Mouse (Mus musculus) erythroid progenitor cell, adult 5-6 weeks (primary cell): Measurements from ENCODE around the gene Mcm2. TPM values are rescaled to one million over a fixed set of nuclear protein-coding genes. Genes with fewer than 3 reads are reported as not detected.

Experiments used
- ATAC-seq: replicated peaks from 2 replicates; pipeline ENCODE4 v1.8.0; 2016; ENCODE audit warnings: moderate number of reproducible peaks, mild to moderate bottlenecking, moderate TSS enrichment, inconsistent platforms; ENCODE audit not compliant: poor library complexity, low FRiP score, severe bottlenecking
- total RNA-seq, 2 experiments: library from RNA; stranded (forward) in 1 of 2; stranded (reverse) in 1 of 2; fragments of 150-400 nt in 1 of 2; fragments of 186-747, 209-891 nt in 1 of 2; gene quantifications; 2 replicates each; pipeline versions ENCODE4 v1.2.3 to v1.2.4; 2015 to 2017; ENCODE audit warnings: low replicate concordance in 2 of 2

The Mcm2 gene
- total RNA-seq, 2 experiments from 2014 or later, result 119 to 159 TPM

DNA sequence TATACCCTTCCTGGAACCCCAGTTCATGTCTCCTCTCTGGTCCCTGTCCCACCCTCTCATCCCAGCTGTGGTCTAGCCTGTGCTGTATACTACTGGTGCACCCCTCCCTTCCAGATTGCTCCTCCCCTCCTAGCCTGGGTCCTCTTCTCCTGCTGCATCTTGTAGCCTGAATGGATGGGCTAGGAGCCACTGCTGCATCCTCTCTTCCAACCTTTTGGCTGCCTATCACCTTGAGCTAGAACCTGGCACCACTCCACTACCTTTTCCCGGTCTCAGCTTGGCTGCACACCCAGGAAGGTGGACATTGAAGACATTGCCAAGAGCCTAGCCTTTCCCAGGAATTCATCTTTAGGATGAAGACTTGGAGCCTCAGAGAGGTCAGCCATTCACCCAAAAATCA lies 29.4 kb upstream of the Mcm2 start:
- no peak for ATAC-seq

- ATAC-seq, result peak; percentile 68
Measured at GRCm38 (mm10) chr6:88927595-88927994, 29.0 kb upstream of the Mcm2 start.

- no peak for ATAC-seq
Measured at GRCm38 (mm10) chr6:88926870-88927269, 28.3 kb upstream of the Mcm2 start.

DNA sequence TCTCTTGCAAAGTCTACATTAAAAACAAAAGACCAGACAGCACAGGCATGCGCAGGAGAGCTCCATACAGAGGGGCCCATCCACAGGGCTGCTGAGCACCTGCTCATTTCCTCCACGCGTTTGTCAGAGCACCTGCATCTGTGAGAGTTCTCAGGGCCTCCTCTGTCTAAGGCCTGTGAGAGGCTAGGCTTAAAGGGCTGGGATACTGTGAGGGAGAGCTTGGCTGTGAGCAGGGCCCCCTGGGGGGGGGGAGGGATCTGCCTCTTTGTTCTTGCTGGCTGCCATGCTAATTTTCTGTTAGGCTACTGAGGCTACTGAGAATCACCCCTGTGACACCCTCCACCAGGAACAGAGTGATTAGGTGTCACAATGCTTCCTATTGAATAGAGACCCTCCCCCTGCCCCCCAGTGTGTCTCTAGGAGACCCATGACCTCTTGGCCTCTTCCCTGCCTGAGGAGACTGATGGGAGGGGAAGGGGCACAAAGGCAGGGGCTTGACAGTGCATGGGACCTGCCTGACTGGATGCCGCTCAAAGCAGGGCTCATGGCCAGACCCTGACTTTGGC lies 27.1 kb upstream of the Mcm2 start:
- ATAC-seq, result no peak

GRCm38 (mm10) chr6:88924502-88925275 lies 26.1 kb upstream of the Mcm2 start:
- ATAC-seq, result no peak

- ATAC-seq, result no peak
Measured at GRCm38 (mm10) chr6:88918802-88919201, 20.2 kb upstream of the Mcm2 start.

DNA sequence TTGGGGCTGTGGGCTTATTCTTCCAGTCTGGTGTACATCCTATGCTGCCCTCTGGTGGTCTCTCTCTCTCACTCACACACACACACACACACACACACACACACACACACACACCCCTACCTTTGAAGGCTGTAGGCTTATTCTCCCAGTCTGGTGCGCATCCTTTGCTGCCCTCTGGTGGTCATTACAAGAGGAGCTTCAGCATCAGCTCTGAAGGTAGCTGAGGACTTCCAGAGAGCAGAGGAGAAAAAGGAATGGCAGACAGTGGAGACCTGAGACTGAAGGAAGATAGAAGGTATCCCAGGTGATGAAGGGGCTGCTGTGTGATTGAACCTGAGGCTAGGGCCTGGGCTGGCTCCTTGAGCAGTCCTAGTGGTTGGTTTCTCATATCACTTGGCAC lies 17.6 kb upstream of the Mcm2 start:
- ATAC-seq, result peak; percentile 68

DNA sequence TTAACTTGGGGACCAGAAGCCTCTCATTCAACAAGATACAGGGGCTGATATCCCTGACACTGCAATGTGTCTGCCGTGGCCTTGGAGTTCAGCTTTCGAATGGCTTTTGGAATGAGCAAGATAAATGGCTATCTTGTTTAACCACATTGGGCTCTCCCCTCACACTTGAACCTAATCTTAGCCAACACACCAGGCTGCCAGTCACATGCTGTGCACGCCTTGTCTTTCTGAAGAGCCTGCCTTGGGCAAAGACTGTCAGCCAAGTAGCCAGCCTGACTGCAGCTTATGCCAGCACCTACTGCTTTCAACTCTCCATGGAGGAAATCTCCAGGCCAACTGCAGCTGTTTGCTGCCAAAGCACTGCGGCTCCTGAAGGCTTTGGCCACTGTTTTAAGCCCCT lies 16.9 kb upstream of the Mcm2 start:
- ATAC-seq, result peak; percentile 86

DNA sequence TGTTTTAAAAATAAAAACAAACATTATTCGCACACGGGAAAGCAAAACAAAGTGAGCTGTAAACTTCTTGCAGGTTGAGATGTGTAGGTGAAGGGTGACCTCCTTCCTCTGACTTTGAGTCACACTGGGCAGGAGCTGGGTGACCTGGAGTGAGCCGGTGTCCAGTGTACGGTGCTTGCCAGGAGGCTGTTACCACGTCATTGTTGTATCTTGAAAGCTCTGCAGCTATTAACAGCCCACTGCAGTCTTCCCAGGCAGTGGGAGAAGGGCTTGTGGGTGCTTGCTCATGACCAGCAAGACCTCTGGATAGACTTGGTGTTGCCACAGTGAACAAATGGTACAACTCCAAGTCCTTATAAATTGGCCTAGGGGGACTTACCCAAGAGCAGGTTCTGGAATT lies 16.2 kb upstream of the Mcm2 start:
- ATAC-seq, result no peak

DNA sequence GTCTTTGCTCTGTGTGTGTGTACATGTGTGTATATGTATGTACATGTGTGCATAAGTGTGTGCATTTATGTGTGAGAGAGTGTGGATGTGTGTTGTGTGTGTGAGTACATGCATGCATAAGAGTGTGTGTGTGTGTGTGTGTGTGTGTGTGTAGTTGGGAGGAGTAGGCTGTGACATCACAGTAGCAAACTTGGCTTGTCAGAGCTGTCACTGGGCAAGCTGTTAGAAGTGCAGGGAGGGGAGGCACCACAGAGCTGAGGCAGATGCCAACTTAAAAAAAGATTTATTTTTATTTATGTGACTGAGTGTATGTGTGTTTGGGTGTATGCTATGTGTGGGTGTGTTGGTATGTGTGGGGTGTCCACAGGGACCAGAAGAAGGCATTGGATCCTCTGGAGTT lies 14.9 kb upstream of the Mcm2 start:
- ATAC-seq, result no peak

GRCm38 (mm10) chr6:88913022-88913421 lies 14.4 kb upstream of the Mcm2 start:
- ATAC-seq, result no peak

DNA sequence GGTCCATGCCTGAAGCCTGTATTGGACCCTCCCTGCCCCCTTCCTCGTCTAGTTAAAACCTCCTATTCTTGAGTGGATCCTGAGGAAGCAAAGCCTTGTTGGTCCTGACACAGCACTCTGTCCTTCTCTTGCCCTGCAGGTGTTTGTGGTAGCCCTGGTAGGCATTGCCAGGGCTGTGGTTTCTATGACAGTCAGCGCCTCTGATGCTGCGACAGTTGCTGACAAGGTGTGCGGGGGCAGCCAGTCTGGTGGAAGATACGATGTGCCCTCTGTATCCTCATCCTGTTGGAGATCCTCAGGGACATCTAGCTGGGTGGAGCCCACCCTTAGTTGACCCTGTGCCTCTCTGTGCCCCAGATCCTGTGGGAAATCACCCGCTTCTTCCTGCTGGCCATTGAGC lies 10.6 kb upstream of the Mcm2 start:
- no peak for ATAC-seq

DNA sequence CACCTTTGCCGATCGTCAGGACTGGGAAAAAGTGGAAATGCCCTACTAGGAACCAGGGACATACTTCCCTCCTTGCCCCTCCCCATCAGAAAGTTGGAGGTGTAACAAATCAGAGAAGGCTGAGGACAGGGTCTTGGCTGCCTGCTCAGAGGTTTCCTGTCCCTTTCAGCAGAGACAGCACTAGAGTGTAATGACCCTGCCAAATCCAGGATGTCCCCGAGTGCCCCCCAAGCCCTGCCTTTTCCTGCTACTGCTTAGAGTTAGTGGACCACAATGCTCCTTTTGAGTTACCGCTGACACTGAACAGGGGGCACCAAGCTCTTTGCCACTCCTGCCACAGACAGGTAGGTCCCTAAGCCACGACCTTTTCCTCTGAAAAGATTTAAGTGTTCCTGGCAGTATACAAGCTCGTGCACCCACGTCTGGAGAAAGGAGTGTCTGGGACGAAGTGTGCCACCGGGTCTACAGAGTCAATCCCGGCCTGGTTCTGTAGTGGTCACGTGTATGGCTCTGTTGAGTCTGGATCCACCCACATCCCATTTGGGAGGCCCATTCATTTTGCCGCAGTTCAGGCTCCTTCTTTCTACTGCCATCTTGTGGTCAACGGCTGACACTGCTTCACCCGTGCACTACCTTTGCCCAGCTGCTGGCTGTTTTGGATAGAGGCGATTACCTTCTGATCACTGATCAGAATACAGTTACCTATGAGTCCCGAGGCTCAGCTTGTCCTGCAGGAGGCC lies 8.0 kb upstream of the Mcm2 start:
- peak; percentile 66 for ATAC-seq

DNA sequence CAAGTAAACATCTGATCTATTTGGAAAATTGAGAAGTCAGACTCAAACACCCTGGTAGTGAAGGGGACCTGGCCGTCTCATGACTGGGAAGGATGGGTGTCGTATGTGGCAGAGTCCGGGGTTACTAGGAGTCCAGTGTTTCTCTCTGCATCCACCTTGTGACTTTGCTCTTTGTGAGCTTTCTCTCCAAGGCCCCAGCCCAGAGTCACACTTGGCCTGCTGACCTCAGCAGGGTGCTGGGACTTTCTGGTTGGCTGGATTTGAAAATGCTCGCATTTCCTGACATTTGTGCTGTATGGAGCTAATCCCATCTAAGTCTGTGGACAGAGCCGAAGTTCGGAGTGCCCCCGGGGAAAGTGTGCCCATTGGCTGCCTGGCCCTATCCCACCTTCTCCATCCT lies 6.5 kb upstream of the Mcm2 start:
- no peak for ATAC-seq

DNA sequence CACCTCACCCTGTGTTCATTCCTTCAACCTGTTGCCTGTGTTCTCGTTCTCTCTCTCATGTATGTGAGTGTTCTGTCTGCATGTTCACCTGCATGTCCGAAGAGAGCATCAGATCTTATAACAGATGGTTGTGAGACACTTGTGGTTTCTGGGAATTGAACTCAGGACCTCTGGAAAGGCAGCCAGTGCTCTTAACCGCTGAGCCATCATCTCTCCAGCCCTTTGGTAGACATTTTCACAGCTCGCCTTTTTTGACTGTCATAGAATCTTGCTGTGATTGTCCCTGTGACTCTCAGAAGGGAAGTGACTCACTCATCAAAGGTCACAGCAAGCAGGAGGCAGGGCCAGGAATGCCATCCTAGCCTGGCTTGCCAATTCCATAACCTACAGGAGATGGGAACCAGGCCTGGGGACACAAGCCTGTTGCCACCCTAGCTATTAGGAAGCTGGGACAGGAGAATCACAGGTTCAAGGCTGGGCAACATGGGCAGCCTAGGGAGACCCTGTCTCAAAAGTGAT lies 5.9 kb upstream of the Mcm2 start:
- ATAC-seq, result no peak

GRCm38 (mm10) chr6:88903708-88904107 lies 5.1 kb upstream of the Mcm2 start:
- ATAC-seq, result no peak

- peak; percentile 74 for ATAC-seq
Measured at GRCm38 (mm10) chr6:88901947-88902820, 3.6 kb upstream of the Mcm2 start, which contains the start of gene Tpra1. Gene Tpra1 (plus strand): TSS chr6:88902251.

DNA sequence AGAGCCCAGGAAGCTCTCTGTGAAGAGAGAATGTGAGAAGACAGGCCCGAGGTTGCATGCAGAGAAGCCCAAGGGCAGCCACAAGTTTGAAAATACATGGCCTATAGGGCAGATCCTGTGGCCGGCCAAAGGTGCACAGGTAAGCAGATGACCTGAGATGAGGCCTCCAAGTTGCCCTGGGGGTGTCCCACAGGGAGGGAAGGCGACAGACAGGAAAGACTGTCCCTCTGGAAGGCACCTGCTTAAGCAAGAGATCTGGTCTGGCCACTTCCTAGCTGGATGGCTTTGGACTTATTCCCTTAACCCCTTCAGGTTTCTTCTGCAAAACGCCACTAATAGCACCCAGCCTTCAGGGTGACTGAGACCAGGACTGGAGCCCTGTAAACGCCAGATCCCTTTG lies 2.9 kb upstream of the Mcm2 start:
- ATAC-seq, result no peak

DNA sequence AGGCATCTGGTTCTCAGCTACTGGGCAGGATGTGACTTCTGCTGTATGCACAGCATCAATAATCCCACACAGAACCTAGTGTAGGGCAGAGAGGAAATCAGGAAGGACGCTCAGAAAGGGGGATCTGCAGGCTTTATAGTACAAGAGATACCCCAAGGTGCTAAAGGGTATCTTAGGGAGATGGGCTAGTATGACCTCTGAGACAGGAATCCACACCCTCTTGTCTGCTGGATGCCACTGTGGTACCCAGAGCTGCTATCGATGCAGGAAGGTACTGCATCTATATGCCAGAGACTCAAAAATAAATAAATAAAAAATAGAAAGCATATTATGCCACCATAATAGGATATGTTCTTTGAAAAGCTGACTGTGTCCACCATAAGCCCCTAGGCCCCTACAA lies 1.0 kb upstream of the Mcm2 start:
- no peak for ATAC-seq

- no peak for ATAC-seq
Measured at GRCm38 (mm10) chr6:88899086-88899485, 506 bp upstream of the Mcm2 start.
